Mouse (Mus musculus): ENCODE measurements around the gene Pde4d. TPM values are rescaled to one million over a fixed set of nuclear protein-coding genes. Genes with fewer than 3 reads are reported as not detected.

Gene Pde4d
- polyA plus RNA-seq, 1 experiment, result 34.7 TPM

DNA sequence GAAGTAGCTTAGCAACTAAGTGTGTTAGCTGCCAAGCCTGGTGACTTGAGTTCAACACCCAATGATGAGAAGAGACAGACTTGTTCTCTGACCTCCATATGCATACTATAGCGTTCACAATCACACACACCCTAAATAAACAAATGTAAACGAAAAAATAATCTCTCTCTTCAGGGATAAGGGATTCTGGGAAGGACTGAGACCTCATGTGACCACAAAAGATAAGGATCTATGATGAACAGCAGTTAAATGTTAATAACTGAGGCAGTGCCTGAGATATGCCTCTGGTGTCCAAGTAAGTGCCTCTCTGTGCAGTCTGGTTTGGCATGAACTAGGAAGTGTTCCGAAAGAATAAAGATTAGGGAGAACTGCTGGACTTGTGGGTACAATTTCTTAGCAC, 1243.1 kb downstream of the Pde4d start:
- TF ChIP-seq POLR2A (IDR thresholded peaks at IDR 0.05; ENCODE audit: extremely low read depth, insufficient read depth, low read length) (no peak), CTCF (IDR thresholded peaks at IDR 0.05; ENCODE audit: extremely low read depth, insufficient read depth, low read length) (no peak)
- peaks cover 2% of the 10 kb centered on the region; the same call in 1 of the 2 replicates for H3K4me1 ChIP-seq (ENCODE audit: control insufficient read depth, insufficient read depth, low read length)
- no peak overlapping the region for H3K27ac ChIP-seq (ENCODE audit: insufficient read depth, low read length)
- no peak overlapping the region for H3K4me3 ChIP-seq (ENCODE audit: insufficient read depth, low read length)

DNA sequence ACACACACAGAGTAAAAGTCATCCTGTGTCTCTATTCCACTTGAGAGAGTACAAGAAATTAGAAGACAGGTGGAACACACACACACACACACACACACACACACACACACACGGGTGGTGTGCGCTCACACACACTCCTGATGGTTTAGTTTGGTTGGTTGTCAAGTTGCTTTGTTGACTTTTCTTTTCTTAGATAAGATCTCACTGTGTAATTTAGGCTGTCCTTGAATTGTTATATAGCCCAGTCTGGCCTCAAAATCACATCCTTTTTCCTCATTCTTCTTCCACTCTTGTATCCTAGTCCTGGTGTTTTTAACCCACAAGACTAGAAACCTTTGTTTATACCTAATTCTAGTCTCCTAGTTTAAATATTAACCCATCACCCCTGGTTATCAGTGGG, 1244.0 kb downstream of the Pde4d start:
- H3K27ac ChIP-seq (ENCODE audit: insufficient read depth, low read length), result no peak overlapping the region
- peaks cover 2% of the 10 kb centered on the region; the same call in 1 of the 2 replicates for H3K4me1 ChIP-seq (ENCODE audit: control insufficient read depth, insufficient read depth, low read length)
- TF ChIP-seq CTCF (IDR thresholded peaks at IDR 0.05; ENCODE audit: extremely low read depth, insufficient read depth, low read length) (no peak), POLR2A (IDR thresholded peaks at IDR 0.05; ENCODE audit: extremely low read depth, insufficient read depth, low read length) (no peak)
- no peak overlapping the region for H3K4me3 ChIP-seq (ENCODE audit: insufficient read depth, low read length)

DNA sequence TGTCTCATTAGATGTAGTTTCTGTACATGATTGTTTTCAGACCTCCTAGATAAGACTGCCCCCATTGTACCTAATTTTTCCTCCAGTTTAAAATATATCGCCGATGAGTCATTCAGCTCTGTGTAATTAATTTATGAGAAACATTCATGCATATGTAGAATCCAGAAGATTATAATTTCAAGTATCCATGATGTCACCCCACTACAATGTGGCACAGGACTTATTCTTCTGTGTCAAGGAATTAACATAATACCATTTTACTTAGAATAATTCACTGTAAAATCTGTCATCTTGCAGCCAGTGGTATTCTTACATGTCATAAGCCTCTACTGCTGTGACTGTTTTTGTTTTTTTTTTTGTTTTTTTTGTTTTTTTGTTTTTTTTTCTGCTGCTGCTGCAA, 1244.5 kb downstream of the Pde4d start:
- no peak overlapping the region for H3K27ac ChIP-seq (ENCODE audit: insufficient read depth, low read length)
- TF ChIP-seq CTCF (IDR thresholded peaks at IDR 0.05; ENCODE audit: extremely low read depth, insufficient read depth, low read length) (no peak), POLR2A (IDR thresholded peaks at IDR 0.05; ENCODE audit: extremely low read depth, insufficient read depth, low read length) (no peak)
- H3K4me3 ChIP-seq (ENCODE audit: insufficient read depth, low read length), result no peak overlapping the region
- H3K4me1 ChIP-seq (ENCODE audit: control insufficient read depth, insufficient read depth, low read length), result peaks cover 2% of the 10 kb centered on the region; the same call in 1 of the 2 replicates

DNA sequence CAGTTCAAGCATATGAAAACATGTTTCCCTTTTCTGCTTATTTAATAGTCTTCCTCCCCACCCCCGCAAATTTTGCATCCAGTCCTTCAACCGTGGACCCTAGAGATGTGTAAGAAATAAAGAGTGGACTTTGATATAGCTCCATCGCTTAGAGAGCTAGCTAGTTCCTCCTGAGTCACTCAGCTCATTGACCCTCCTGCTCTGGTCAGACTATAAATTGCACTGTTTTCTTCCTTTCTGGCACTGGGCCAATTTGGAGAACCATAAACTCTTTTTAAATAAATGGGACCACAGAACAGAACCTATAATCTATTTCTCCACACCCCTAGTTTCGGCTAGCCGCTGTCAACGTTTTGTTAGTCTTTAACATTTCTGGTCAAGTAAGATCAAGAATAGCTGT, 1245.3 kb downstream of the Pde4d start:
- Histone ChIP-seq H3K4me1 (ENCODE audit: control insufficient read depth, insufficient read depth, low read length) (peaks cover 2% of the 10 kb centered on the region; the same call in 1 of the 2 replicates), H3K4me3 (ENCODE audit: insufficient read depth, low read length) (no peak overlapping the region), H3K27ac (ENCODE audit: insufficient read depth, low read length) (no peak overlapping the region)
- no peak for TF ChIP-seq CTCF (IDR thresholded peaks at IDR 0.05; ENCODE audit: extremely low read depth, insufficient read depth, low read length)
- no peak for TF ChIP-seq POLR2A (IDR thresholded peaks at IDR 0.05; ENCODE audit: extremely low read depth, insufficient read depth, low read length)

DNA sequence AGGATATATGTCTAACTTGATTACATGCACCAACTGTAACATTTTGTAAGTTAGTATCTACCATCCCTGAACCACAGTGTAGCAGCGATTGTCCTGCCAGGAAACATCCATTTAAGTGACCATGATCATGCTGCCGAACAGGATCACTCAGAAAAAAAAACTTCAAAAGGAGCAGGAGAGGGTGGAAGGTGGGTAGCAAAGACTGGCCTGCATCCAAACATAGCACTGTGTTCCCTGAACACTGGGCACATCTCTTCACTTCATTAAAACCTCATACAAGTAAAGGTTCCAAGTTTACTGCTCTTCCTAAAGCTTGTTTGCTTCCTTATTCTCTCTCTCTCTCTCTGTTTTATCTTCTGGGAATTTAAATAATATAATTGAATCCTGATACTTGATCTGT, 1256.4 kb downstream of the Pde4d start:
- Histone ChIP-seq H3K4me3 (ENCODE audit: insufficient read depth, low read length) (no peak overlapping the region), H3K4me1 (ENCODE audit: control insufficient read depth, insufficient read depth, low read length) (peaks cover 2% of the 10 kb centered on the region; the same call in 1 of the 2 replicates), H3K27ac (ENCODE audit: insufficient read depth, low read length) (no peak overlapping the region)
- TF ChIP-seq POLR2A (IDR thresholded peaks at IDR 0.05; ENCODE audit: extremely low read depth, insufficient read depth, low read length) (no peak), CTCF (IDR thresholded peaks at IDR 0.05; ENCODE audit: extremely low read depth, insufficient read depth, low read length) (no peak)

DNA sequence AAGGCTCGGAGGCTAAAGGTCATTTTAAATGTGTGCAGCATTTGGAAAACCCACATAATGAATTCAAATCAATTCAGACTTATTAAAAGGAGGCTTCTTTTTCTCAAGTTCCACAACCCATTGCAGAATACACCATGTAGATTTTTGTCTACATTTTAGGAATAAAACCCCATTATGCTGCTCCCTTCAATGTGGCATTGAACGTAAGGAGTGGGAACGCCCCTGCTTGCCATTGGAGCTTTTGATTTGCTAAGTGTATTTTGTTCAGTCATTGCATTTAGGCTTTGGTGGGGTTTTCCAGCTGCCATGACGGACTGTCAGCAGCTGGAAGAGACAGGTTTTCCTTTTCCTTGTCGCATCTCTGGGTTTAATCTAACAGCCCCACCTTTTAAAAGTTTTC, 1256.8 kb downstream of the Pde4d start:
- Histone ChIP-seq H3K4me3 (ENCODE audit: insufficient read depth, low read length) (no peak overlapping the region), H3K27ac (ENCODE audit: insufficient read depth, low read length) (no peak overlapping the region), H3K4me1 (ENCODE audit: control insufficient read depth, insufficient read depth, low read length) (peaks cover 2% of the 10 kb centered on the region; the same call in 1 of the 2 replicates)
- no peak for TF ChIP-seq POLR2A (IDR thresholded peaks at IDR 0.05; ENCODE audit: extremely low read depth, insufficient read depth, low read length)
- TF ChIP-seq CTCF (IDR thresholded peaks at IDR 0.05; ENCODE audit: extremely low read depth, insufficient read depth, low read length), result no peak

DNA sequence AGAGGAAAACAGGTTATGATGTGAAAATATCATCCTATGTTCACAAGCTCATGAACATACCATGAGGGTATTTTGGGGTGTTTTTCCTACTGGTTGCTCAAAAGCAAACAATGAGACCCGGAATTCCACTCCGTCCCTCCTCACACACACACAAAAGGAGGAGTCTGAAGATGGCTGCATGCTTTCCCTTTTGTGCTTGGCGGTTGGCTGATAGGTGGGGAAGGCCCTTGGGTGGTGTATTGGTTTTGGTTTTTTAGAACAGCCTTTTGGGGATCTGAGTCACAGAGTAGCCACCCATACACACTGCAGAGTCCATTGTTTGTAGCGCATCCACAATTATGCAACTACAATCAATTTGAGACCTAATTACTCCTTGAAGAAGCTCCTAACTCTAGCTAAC, 1257.4 kb downstream of the Pde4d start:
- no peak overlapping the region for H3K27ac ChIP-seq (ENCODE audit: insufficient read depth, low read length)
- peaks cover 2% of the 10 kb centered on the region; the same call in 1 of the 2 replicates for H3K4me1 ChIP-seq (ENCODE audit: control insufficient read depth, insufficient read depth, low read length)
- H3K4me3 ChIP-seq (ENCODE audit: insufficient read depth, low read length), result no peak overlapping the region
- TF ChIP-seq CTCF (IDR thresholded peaks at IDR 0.05; ENCODE audit: extremely low read depth, insufficient read depth, low read length) (no peak), POLR2A (IDR thresholded peaks at IDR 0.05; ENCODE audit: extremely low read depth, insufficient read depth, low read length) (no peak)

DNA sequence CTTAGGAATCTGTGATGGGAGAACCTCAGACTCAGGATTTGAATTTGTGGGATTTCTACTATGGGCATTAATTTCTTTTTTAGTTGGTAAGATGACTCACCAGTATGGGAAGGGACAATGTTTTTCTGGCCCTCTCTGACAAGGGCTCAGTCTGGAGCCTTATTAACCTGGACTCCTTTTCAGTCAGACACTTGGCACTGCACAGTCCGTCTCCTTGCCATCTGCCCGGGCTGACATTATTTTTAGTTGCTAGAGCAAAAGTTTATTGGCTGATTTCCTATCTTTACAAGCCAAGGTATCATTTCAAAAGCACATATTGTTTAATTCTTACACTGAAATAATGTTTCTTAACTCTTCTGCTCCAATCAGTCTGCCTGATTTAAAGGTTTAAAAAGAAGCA, 1258.6 kb downstream of the Pde4d start:
- Histone ChIP-seq H3K4me1 (ENCODE audit: control insufficient read depth, insufficient read depth, low read length) (peaks cover 2% of the 10 kb centered on the region; the same call in 1 of the 2 replicates), H3K4me3 (ENCODE audit: insufficient read depth, low read length) (no peak overlapping the region), H3K27ac (ENCODE audit: insufficient read depth, low read length) (no peak overlapping the region)
- TF ChIP-seq POLR2A (IDR thresholded peaks at IDR 0.05; ENCODE audit: extremely low read depth, insufficient read depth, low read length), result no peak

DNA sequence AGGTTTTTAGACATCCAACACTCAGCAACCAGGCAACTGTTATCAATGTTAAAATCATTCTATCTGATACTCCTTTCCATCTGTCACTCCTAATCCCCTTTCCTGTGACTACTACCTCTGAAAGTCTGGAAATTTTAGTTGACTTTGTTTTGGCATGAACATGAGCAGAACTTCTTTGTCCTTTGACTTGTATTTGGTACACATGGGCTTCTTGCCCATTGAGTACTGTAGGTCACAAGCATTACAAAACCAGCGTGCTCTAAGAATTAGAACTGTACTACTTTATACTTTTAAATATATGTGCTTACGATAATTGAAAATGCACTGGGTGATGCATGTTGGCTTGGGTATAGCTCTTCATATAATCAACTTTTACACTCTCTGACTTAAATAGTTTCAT, 1264.8 kb downstream of the Pde4d start:
- no peak overlapping the region for H3K4me3 ChIP-seq (ENCODE audit: insufficient read depth, low read length)
- no peak overlapping the region for H3K27ac ChIP-seq (ENCODE audit: insufficient read depth, low read length)

DNA sequence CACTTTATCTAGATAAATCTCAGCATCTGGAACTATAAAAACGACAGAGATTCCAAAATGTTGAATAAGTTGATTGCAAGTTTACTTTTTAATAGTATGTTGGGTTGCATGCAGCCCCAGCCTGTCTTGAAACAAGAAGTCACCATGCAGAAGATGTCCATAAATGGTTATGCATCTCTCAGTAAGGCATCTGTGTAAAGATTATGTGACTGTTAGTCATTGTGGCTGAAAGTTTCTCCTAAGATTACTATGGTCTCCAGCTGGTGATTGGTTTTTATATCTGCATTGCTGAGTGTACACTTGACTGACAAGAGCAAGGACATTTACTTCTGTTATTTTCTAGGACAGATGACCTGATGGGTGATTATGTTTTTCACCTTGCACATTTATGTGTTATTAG, 1265.6 kb downstream of the Pde4d start:
- peaks cover 2% of the 10 kb centered on the region for H3K4me1 ChIP-seq (ENCODE audit: control insufficient read depth, insufficient read depth, low read length)
- no peak overlapping the region for H3K4me3 ChIP-seq (ENCODE audit: insufficient read depth, low read length)
- H3K27ac ChIP-seq (ENCODE audit: insufficient read depth, low read length), result no peak overlapping the region
- TF ChIP-seq POLR2A (IDR thresholded peaks at IDR 0.05; ENCODE audit: extremely low read depth, insufficient read depth, low read length), result no peak
- TF ChIP-seq CTCF (IDR thresholded peaks at IDR 0.05; ENCODE audit: extremely low read depth, insufficient read depth, low read length), result no peak

More for the DNA sequence above, 1264.8 kb downstream of the Pde4d start:
- H3K4me1 ChIP-seq (ENCODE audit: control insufficient read depth, insufficient read depth, low read length), result peaks cover under 1% of the 10 kb centered on the region
- TF ChIP-seq POLR2A (IDR thresholded peaks at IDR 0.05; ENCODE audit: extremely low read depth, insufficient read depth, low read length), result no peak
- no peak for TF ChIP-seq CTCF (IDR thresholded peaks at IDR 0.05; ENCODE audit: extremely low read depth, insufficient read depth, low read length)
